Mouse (Mus musculus) erythroblast, embryonic 14.5 days (primary cell): Measurements from ENCODE around the gene Snx10.

Source experiments
- GATA1 ChIP-seq: IDR thresholded peaks from 2 replicates; pipeline ENCODE4 v1.6.1; 2012; ENCODE audit warnings: low read length, inconsistent platforms, mixed read lengths
- TAL1 ChIP-seq: IDR thresholded peaks from 3 replicates; pipeline ENCODE4 v1.6.1; 2012; ENCODE audit warnings: low read length, inconsistent platforms, mixed read lengths

DNA sequence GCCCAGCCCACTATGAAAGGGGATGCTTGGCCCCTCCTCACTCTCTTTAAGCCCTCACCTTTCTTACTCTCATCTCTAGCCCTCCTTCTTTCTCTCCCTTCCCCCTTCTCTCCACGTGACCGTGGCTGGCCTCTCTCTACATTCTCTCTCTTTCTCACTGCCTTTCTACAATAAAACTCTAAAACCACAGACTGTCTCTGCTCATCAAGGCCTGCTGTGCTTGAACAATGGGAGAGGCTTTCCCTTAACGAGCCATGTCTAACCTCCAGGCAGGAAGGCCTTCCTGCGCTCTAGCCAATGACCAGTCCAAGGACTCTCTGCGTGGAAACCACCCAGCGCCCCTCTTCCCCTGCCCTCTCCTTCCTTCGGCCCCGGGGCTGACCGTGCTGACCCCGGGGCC, 11.9 kb downstream of the Snx10 start:
- TF ChIP-seq TAL1, result no peak
- TF ChIP-seq GATA1, result no peak
